Mouse (Mus musculus) heart, adult 2 months (tissue): ENCODE results near the gene Arid3b. TPM values are rescaled to one million over a fixed set of nuclear protein-coding genes. Genes with fewer than 3 reads are reported as not detected.

ENCODE experiments used
- DNase-seq, 2 experiments: peaks; one replicate each; pipeline ENCODE4 v3.0.0; 2021
- H3K27ac ChIP-seq: fragments of 200-600 bp; 2 replicates; pipeline ENCODE4 v1.8.1; 2022
- H3K27me3 ChIP-seq: fragments of 200-500 bp; 2 replicates; pipeline ENCODE4 v1.6.1; 2012; ENCODE audit warnings: mild to moderate bottlenecking, low read length, inconsistent platforms, mixed read lengths; ENCODE audit not compliant: control insufficient read depth, insufficient read depth
- H3K36me3 ChIP-seq: fragments of 200-500 bp; 2 replicates; pipeline ENCODE4 v1.6.1; 2012; ENCODE audit warnings: low read length, inconsistent platforms; ENCODE audit not compliant: control insufficient read depth, insufficient read depth
- H3K4me1 ChIP-seq: fragments of 200-500 bp; 2 replicates; pipeline ENCODE4 v1.6.1; 2011; ENCODE audit warnings: low read length; ENCODE audit not compliant: control insufficient read depth, insufficient read depth
- H3K4me3 ChIP-seq: fragments of 200-600 bp; 2 replicates; pipeline ENCODE4 v1.8.1; 2022
- H3K79me2 ChIP-seq: fragments of 200-500 bp; replicated peaks from 2 replicates; pipeline ENCODE4 v1.6.1; 2012; ENCODE audit warnings: mild to moderate bottlenecking, inconsistent platforms, low read length, moderate library complexity, mixed read lengths; ENCODE audit not compliant: control insufficient read depth, insufficient read depth
- H3K9ac ChIP-seq: fragments of 200-500 bp; 2 replicates; pipeline ENCODE4 v1.6.1; 2012; ENCODE audit warnings: low read depth, mild to moderate bottlenecking, control low read depth, inconsistent platforms, low read length, mixed read lengths
- CTCF ChIP-seq: fragments of 200-600 bp; IDR thresholded peaks from 2 replicates; pipeline ENCODE4 v1.8.1; 2022; ENCODE audit warnings: antibody characterized with exemption, mild to moderate bottlenecking, moderate library complexity
- EP300 ChIP-seq: fragments of 200-500 bp; IDR thresholded peaks from 2 replicates; pipeline ENCODE4 v1.6.1; 2011; ENCODE audit warnings: low read depth, low read length, control low read depth; ENCODE audit not compliant: insufficient read depth
- POLR2A ChIP-seq: fragments of 200-500 bp; IDR thresholded peaks from 2 replicates; pipeline ENCODE4 v1.6.1; 2011; ENCODE audit warnings: mild to moderate bottlenecking, low read depth, low read length, control low read depth; ENCODE audit not compliant: insufficient read depth
- WGBS: fragments of 180-500 bp; shearing (Covaris S2); methylation state at CpG from one replicate; pipeline ENCODE4 v1.1.7; 2018; 5-methylcytosine and 5-hydroxymethylcytosine counted together
- intact Hi-C: fragments of 180-260 bp; cut with DNase I; formaldehyde crosslinking; loops from one replicate; pipeline ENCODE4 v1.15.1; 2025
- polyA plus RNA-seq: library from polyadenylated mRNA; depleted of rRNA; stranded (reverse); fragments of >200 nt; gene quantifications from 2 replicates; pipeline ENCODE4 v1.2.3, GENCODE M21; 2012
- total RNA-seq, 2 experiments: library from RNA; stranded (reverse); gene quantifications; 2 replicates each; pipeline ENCODE4 v1.2.3; 2021

Arid3b gene
- total and polyA plus RNA-seq, 3 experiments = 3.6 to 4.6 (median 4.0) TPM

GRCm38 (mm10) chr9:57764147-57764973, 72.2 kb downstream of the Arid3b start:
- WGBS = under 1% methylated on average over 57 of the region's 57 CpGs
- TF ChIP-seq EP300 = 0 out of 2 replicates have a peak, but pooled peaks have one; percentile 15
- no peak for TF ChIP-seq POLR2A
- 0 out of 2 replicates have a peak, but pooled peaks have one; percentile 10 for TF ChIP-seq CTCF
- peak overlapping the region; percentile 98 for H3K9ac ChIP-seq
- peaks cover 16% of the 10 kb centered on the region for H3K36me3 ChIP-seq
- peaks cover 21% of the 10 kb centered on the region for H3K4me1 ChIP-seq
- H3K27me3 ChIP-seq = no peaks in the 10 kb centered on the region
- peak overlapping the region; percentile 100 for H3K27ac ChIP-seq
- peaks cover 7% of the 10 kb centered on the region for H3K79me2 ChIP-seq
- intact Hi-C loops = loop anchor here (2.0 to 5.0 kb wide), 4 partner anchors 72 to 233 kb away; partner anchors contain the start of genes Arid3b and Ubl7
- peak; percentile 77 to 81 for DNase-seq
- H3K4me3 ChIP-seq = peak overlapping the region; percentile 74

GRCm38 (mm10) chr9:57762563-57762991, 74.0 kb downstream of the Arid3b start:
- H3K4me1 ChIP-seq = peaks cover 29% of the 10 kb centered on the region
- no peaks in the 10 kb centered on the region for H3K27me3 ChIP-seq
- WGBS = 10% methylated on average over 6 of the region's 6 CpGs
- TF ChIP-seq CTCF (peak; percentile 78), POLR2A (no peak)
- DNase-seq = peak in 1 of 2 experiments; percentile 57
- peak overlapping the region; percentile 4; the same call in 1 of the 2 replicates for H3K4me3 ChIP-seq
- H3K36me3 ChIP-seq = peaks cover 21% of the 10 kb centered on the region
- H3K9ac ChIP-seq = no peak overlapping the region
- intact Hi-C loops = loop anchor here (2.0 to 5.0 kb wide), 3 partner anchors 220 to 614 kb away; partner anchors contain the start of gene Neil1
- H3K79me2 ChIP-seq = peaks cover 7% of the 10 kb centered on the region
- H3K27ac ChIP-seq = peak overlapping the region; percentile 100

- peak overlapping the region; percentile 4; the same call in 1 of the 2 replicates for H3K4me3 ChIP-seq
- no peak overlapping the region for H3K9ac ChIP-seq
- H3K27me3 ChIP-seq = no peaks in the 10 kb centered on the region
- DNase-seq = no peak
- H3K4me1 ChIP-seq = peaks cover 29% of the 10 kb centered on the region
- H3K79me2 ChIP-seq = peaks cover 7% of the 10 kb centered on the region
- intact Hi-C loops = loop anchor here (2.0 to 5.0 kb wide), 3 partner anchors 220 to 613 kb away; partner anchors contain the start of gene Neil1
- peak overlapping the region; percentile 100 for H3K27ac ChIP-seq
- H3K36me3 ChIP-seq = peaks cover 24% of the 10 kb centered on the region
- TF ChIP-seq CTCF = no peak
- TF ChIP-seq POLR2A = no peak
- TF ChIP-seq EP300 = no peak
- WGBS = 85% methylated on average over 13 of the region's 13 CpGs
Measured at GRCm38 (mm10) chr9:57761563-57762551, 74.7 kb downstream of the Arid3b start.

GRCm38 (mm10) chr9:57760416-57761146, 76.0 kb downstream of the Arid3b start:
- no peak overlapping the region for H3K9ac ChIP-seq
- no peaks in the 10 kb centered on the region for H3K27me3 ChIP-seq
- TF ChIP-seq POLR2A = no peak
- no peak for TF ChIP-seq EP300
- TF ChIP-seq CTCF = no peak
- peaks cover 24% of the 10 kb centered on the region for H3K36me3 ChIP-seq
- H3K79me2 ChIP-seq = peaks cover 7% of the 10 kb centered on the region
- H3K4me1 ChIP-seq = peaks cover 29% of the 10 kb centered on the region
- intact Hi-C loops = loop anchor here (5.0 kb wide), 2 partner anchors 218 to 237 kb away; no protein-coding TSS in a partner anchor
- 89% methylated on average over 24 of the region's 24 CpGs for WGBS
- H3K4me3 ChIP-seq = no peak overlapping the region
- no peak for DNase-seq
- no peak overlapping the region for H3K27ac ChIP-seq

DNA sequence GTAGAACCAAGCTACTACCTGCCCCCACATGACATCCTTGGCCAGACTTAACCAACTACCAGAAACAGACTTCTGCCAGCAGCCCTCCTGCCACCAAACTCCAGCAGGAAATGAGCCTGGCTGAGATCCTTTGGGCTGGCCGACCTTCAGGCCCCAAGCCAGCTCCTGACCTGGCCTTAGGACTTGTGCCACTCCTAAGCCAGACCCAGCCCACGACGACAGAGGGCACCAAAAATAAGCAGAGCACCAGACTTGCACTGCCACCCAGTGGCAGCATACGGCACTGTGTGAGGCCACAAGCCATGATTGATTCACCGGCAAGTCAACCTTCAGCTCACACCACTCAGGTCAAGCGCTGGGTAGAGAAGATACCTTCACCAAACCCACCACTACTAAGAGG, 77.3 kb downstream of the Arid3b start:
- TF ChIP-seq POLR2A = no peak
- peak; percentile 89 for TF ChIP-seq EP300
- TF ChIP-seq CTCF = peak; percentile 95
- H3K4me1 ChIP-seq = peaks cover 29% of the 10 kb centered on the region
- WGBS = 9% methylated on average over 6 of the region's 6 CpGs
- peaks cover 7% of the 10 kb centered on the region for H3K79me2 ChIP-seq
- H3K36me3 ChIP-seq = peaks cover 24% of the 10 kb centered on the region
- DNase-seq = peak; percentile 79 to 82
- no peaks in the 10 kb centered on the region for H3K27me3 ChIP-seq
- H3K27ac ChIP-seq = peak overlapping the region; percentile 40; the same call in 1 of the 2 replicates
- H3K9ac ChIP-seq = no peak overlapping the region
- intact Hi-C loops = loop anchor here (5.0 kb wide), 1 partner anchor 237 kb away; the partner anchor contains the start of gene Cox5a
- no peak overlapping the region for H3K4me3 ChIP-seq
